Mouse (Mus musculus) heart, postnatal 36 days (tissue): ENCODE data around the gene Syt3. TPM values are rescaled to one million over a fixed set of nuclear protein-coding genes. Genes with fewer than 3 reads are reported as not detected.

Source experiments
- DNase-seq, 2 experiments: peaks; one replicate each; pipeline ENCODE4 v3.0.0; 2021 to 2022
- intact Hi-C: fragments of 180-260 bp; cut with DNase I; formaldehyde crosslinking; loops from one replicate; pipeline ENCODE4 v1.15.1; 2025
- total RNA-seq, 2 experiments: library from RNA; stranded (reverse); gene quantifications; 2 replicates each; pipeline ENCODE4 v1.2.3; 2021

The Syt3 gene
- total RNA-seq, 2 experiments from 2014 or later, result 1.7 to 3.4 TPM

DNA sequence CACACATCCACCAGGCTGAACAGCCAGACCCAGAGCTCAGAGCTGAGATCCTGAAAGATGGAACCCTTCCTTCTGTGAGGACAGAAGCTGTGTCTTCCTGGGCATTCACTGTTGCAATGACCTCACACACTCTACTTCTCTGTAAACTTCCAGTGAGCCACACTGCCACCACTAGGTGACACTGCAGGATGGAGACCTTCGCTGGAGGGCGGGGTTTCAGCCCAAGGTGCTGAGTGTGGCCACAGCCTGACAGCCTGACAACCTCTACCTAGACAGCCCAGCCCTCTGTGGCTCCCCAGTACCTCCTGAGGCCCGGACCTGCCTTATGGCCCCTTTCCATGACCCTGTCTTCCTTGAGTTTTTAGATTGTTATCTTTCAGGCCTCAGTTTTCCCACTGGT, 14.7 kb downstream of the Syt3 start:
- intact Hi-C loops, result loop anchor here (2.0 kb wide), 1 partner anchor 86 kb away; no protein-coding TSS in a partner anchor
- peak; percentile 32 to 46 for DNase-seq

DNA sequence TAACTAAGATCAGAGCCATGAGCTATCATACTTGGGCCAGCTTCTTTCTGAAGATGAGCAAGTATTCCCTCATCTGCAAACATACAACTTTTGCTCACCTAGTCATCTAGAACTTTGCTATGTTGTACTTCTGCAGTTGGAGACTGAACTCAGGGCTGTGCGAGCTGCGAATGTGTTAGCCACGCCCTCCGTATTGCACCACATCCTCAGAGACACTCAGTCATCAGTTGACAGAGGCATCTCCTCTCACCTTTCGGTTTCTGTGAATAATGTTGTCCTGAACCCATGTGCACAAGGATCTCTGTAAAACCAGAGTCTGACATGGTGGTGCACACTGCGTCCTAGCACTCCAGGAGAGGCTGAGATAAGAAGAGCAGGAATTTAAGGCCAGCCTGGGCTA, 17.8 kb downstream of the Syt3 start:
- intact Hi-C loops, result no loop called here
- DNase-seq, result no peak

DNA sequence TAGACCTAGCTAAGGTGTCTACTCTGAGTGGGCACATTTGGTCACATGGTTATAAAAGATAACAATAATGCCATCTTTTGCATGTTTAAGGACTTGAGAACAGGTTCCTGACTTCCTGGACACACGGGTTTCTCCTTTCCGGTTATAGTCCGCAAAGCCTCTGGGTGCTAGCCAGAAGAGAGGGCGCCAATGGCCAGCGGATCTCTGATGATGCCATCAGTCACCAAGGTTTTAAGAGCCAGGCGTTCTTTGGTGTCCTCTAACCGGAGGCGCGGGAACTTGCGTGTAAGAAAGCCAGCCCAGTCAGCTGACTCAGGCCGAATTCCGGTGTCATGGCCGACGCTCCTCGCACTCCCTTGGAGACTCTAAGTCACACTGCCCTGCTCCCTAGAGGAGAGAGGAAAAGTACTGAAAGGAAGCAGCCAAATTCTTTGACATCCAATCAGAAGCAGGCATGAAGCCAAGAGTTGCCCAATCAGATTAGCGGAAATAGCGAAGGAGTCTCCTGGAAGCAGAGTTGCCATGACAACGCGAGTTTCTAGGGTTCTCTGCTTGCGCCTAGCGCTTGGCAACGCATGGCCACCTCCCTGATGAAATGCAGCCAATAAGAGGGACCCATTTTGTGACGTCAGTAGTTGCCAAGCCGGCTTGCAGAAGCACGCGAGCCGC, 21.6 kb downstream of the Syt3 start:
- intact Hi-C loops, result no loop called here
- DNase-seq, result peak; percentile 72 to 75

DNA sequence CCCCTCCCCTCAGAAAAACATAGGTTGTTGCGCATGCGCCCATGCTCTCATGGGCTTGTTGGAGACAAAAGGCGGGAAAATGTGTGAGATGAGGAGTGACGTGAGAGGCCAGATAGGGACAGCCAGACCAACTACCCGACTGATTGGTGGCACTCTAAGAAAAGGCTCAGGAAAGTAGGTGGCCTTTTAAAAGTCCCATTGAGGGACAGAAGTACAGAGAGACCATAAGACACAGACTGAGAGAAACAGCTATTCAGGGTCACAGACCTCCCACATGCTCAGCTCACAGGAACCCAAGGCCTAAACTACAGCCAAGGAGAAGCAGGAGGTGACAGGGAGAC, 22.1 kb downstream of the Syt3 start:
- DNase-seq, result no peak
- intact Hi-C loops, result no loop called here

DNA sequence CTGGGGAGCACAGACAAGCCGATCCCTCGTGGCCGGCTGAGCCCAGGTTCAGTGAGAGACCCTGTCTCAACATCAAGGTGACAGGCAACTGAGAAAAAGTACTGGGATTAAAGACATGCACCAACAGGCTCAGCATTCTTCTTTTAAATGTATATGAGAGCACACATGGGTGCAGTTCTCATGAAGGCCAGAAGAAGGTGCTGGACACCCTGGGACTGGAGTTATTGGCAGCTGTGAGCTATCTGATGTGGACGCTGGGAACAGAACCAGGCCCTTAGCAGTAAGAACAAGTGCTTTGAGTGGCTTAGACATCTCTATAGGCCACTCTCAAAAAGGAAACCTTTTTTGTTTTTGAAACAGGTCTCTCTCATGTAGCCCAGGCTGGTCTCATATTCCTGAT, 27.2 kb downstream of the Syt3 start:
- intact Hi-C loops, result no loop called here

DNA sequence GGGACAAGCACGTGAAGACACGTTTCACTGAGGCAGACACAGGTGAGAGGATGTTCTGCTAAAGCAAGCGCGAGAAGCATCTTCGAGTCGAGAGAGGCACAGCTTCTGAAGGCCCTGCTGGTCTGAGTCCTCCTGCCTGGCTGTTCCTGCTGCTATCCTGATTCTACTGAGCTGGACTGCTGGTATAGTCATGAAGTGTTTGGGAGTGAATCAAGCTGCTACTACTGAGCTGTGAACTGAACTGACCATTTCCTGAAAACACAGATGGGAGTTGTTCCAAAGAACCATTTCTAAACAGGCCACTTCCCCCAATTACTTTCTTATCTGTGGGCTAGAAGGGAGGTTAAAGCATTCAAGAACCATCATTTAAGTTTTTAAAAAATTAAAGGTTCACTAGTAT, 29.4 kb downstream of the Syt3 start:
- DNase-seq, result no peak
- intact Hi-C loops, result no loop called here

More for the DNA sequence above, 27.2 kb downstream of the Syt3 start:
- no peak for DNase-seq

DNA sequence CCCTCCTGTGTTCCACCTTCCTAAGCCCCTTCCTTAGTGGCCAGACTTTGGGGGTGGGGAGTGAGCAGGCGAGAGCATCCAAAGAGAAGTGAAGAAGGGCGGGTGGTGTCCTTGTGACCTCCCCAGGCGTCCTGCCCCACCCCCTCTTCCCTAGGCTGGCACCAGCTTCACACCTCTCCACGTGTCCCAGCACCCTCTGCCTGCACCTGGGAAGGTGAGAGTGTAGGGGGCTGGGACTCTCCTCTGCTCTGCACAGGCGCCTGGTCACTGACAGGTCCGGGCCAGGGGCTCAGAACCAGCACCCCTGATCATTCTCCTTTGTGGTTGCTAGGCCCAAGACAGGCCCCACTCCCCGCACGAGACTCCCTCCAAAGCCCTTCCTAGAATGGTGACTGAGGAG, 43.8 kb downstream of the Syt3 start:
- DNase-seq, result no peak
- intact Hi-C loops, result no loop called here

DNA sequence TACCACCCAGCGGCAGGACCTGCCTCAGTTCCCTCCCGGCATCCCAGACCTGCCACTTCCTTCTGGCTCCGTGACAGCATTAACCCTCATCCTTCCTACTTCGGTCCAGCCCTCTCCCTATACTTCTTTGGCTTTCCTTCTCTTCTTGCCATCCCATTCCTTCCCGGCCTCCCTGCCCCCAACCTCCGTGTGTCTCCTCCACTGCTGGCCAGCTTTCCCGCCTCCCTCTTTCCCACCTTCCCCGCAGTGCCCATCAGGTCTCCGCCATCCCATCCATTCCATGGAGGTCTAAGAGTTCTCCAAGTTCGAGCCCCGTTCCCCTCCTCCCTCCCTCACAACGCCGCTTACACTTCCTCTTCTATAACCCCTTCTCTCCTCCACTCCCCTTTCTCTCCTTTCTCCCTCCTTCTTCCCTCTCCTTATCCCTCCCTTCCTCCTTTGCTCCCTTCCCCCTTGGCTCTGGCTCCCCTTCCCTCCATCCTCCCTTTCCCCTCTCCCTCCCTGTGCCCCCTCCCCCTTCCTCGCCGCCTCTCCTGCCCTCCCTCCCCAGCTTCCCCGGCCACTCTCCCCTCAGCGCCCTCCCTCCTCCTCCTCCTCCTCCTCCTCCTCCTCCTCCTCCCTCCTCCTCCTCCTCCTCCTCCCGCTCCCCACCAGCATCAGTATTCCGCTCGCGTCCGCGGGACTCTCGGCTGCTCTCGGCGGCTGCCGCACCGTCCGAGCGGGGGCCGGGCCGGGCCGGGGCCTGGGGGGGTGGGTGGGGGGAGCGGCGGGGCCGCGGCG, 44.5 kb downstream of the Syt3 start:
- DNase-seq, result no peak
- intact Hi-C loops, result no loop called here

DNA sequence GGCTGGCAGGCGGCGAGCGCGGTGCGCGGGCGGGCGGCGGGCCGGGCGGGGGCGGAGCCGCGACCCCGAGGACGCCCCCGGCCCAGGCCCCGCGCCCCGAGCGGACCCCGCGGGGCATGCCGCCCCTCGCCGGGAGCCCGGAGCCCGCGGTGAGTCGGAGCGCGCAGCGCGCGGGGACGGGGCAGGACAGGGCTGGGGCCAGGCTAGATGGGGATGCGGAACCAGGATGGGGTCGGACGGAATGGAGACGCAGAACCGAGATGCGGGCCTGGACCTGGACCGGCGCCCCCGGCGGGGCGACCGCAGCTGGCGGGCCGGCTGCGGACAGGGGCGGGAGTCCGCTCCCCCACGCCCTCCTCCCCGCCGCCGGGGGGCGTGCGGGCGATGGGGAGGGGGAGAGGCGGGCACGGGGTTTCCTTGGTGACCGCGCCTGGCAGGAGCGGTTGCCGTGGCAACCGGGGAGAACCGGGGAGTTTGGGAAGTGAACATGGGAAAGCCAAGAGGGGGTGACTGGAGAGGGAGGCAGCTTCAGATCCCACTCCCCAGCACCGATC, 45.1 kb downstream of the Syt3 start, which contains the start of gene Lrrc4b:
TSS of gene Lrrc4b (plus strand) at position 51 of the 554 bp plus-strand sequence.
- DNase-seq, result no peak
- intact Hi-C loops, result no loop called here

DNA sequence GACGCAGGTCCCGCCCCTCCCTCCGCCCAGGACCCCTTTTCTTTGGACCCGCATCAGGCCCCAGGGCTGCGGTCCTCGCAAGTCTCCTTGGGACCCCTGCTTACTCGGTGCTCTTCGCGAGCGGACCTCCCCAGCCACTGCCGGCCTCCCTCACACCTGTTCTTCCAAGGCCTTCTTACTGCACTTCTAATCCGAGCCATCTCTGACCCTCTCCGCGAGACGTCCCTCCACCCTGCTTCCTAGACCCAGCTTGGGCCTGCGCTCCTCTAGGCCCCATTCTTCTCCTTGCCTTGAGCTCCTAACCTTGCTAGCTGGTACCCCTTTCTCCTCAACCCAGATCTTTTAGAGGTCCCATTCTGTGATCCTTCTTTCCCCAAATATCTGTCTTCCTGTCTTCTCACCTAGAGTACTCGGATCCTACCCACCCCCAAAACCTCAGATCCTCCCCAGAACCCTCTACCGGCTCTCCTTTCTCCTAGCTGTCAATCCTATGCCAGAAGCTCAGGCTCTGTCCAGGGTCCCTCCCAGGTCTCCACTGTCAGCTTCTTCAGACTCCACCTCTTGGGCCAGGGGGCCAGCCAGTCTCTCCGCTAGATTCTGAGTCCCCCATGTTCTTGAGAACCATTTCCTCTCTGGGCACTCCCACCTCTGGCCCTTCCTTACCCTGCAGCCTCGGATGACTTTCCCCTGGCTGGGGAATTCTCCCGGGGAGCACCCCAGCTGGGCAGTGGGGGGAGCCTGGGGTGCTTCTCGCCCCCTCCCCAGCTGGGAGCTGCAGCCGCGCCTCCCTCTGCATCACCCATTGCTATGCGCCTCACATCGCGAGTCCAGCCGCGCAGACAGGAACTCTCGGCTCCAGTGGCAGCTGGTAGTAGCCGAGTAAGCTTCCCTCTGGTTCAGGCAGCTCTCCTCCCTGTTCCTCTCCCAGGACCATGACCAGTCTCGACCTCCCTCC, 45.9 kb downstream of the Syt3 start:
- intact Hi-C loops, result no loop called here

DNA sequence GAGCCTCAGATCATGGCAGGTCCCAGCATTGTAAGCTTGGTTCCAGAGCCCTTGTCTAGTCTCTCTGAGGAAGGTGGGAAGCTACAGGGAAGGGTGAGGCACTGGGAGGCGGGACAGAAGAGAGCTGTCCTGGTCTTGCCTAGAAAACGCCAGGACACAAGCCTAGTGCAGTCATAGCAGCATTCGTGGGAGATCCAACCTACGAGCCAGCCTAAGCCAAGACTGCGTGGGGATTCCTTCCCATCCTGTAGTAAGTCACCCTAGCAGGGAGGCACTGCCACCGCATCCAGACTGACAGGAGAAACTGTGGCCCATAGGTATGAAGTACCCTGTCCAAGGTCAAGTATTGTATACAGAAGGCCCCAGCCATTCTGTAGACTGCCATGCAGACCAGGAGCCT, 48.6 kb downstream of the Syt3 start:
- intact Hi-C loops, result no loop called here
- DNase-seq, result no peak

More for the DNA sequence above, 45.9 kb downstream of the Syt3 start:
- no peak for DNase-seq

DNA sequence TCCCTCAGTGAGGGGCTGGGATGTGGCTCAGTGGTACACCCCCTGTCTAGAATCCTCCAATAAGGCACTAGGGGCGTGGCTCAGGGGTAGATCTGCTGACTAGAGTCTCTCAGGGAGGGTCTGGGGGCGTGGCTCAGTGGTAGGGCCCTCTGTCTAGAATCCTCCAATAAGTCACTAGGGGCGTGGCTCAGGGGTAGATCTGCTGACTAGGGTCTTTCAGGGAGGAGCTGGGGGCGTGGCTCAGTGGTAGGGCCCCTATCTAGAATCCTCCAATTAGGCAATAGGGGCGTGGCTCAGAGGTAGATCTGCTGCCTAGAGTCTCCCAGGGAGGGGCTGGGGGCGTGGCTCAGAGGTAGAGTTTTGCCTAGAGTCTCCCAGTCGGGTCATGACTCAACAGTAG, 49.5 kb downstream of the Syt3 start:
- no peak for DNase-seq
- intact Hi-C loops, result no loop called here

DNA sequence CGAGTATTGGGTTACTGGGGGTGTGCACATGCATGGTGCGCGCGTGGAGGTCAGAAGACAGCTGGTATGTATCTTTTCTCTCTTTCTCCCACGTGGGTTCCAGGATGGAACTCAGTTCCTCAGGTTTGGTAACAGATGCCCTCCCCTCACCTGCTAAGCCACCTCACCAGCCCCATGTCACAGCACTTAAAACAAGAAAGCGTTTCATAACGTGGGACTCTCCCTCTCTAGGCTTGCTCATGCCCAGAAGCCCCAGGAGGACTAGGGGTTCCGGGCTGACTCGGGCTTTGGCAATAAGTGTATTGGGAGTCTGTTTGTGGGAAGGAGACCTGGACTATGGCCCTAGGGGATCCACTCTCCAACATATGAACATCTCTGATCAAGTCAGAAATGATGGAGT, 50.2 kb downstream of the Syt3 start:
- intact Hi-C loops, result no loop called here
- no peak for DNase-seq

DNA sequence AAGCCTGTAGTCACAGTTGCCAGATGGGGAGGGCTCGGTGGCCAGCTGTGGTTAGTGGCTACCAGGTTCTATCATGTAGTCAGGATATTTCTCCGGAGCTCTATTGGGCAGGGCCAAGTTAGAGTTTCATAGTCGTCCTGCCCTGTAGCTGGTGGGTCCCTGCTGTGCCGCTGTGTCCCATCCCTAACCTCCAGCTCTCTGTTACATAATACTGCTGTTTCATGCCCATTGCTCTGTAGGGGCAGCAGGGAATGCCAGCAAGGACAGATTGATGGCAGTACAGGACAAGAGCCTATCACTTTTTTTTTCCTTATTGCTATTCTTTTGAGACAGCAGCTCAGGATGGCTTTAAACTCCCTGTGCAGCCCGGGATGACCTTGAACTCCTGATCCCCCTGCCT, 51.9 kb downstream of the Syt3 start:
- DNase-seq, result no peak
- intact Hi-C loops, result no loop called here

DNA sequence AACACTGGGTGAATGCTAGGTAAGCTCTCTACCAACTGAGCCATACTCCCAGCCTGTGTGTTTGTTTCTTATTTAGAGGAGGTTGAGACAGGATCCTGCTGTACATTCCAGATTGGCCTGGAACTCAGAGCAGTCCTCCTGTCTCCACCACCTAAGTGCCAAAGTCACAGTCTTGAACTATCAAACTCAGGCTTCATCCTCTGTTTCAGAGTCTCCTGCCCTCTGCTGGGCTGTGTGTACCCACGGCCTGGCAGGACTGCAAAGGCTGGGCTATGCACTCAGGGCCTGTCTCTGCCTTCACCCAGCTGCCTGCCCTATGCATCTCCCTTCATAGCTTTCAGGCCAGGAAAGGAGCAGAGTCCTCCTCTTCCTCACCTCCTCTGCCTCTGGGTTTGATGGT, 52.4 kb downstream of the Syt3 start:
- DNase-seq, result no peak
- intact Hi-C loops, result no loop called here

DNA sequence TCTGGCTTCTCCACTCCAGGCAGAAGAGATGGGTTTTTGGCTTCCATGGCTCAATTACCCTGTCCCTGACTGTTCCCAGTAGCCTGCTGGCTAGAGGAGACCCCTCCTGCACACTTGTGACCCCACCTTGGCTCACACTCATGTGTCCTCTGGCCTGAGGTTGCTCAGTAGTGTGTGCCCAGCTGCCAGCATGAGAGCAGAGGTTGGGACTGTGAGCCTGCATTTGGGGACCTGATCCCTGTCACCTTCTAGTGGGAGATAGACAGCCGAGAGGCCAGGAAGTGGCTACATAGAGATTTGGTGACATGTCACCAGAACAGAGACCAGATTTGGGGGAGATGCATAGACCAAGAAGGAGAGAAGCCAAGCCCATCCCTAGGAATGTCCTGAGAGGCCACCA, 53.3 kb downstream of the Syt3 start:
- DNase-seq, result no peak
- intact Hi-C loops, result no loop called here

DNA sequence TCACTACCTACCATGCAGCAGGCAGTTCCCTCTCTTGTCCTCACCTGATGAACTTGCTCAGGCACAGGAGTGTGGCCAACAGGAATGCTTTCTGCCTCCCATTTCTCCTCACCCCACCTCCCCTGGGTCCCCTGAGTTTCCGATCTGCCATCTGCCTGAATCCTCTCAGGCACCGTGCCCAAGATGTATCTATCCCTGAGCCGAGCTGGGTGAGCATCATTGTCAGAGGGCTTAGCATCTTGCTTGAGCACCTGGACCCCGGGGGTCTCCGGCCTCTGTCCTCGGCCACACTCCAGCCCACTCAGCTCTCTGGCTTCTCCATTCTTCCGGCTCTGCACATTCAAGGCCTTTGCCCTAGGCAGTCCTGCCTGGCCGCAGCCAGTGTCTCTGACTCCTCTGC, 54.0 kb downstream of the Syt3 start:
- DNase-seq, result no peak
- intact Hi-C loops, result no loop called here

DNA sequence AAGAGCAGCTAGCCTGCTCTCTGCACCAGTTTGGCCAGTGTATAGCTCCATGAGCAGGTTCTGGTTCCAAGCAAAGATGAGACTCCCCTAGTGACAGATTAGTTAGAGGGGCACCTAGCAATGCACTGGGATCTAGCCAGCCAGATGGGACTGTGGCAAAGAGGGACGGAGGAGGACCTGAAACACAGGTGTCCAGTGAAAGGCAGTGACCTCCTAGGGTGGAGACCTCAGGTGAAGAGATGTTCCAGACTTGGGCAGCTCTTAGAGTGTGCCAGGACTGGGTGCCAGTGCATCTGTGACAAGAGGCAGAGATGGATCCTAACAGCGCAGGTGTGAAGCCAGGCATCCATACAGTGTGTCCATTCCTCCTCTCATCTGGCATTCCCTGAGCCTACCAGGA, 55.8 kb downstream of the Syt3 start:
- DNase-seq, result no peak
- intact Hi-C loops, result no loop called here

DNA sequence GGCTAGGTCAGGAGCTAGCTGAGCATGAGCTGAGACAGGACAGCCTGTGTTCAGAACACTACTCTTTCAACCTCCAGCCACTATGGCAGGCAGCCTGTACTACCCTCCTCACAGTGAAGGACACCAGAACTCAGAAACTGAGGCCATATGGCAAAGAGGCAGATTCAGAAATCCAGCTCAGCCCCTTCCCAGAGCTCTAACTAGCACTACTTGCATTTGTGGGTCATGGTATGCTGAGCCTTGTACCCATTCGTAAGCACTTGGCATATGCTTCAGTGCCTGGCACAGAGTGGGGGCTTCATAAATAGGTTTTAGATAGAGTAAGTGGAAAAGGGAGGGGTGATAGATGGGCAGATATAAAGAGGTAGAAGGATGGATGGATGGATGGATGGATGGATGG, 56.6 kb downstream of the Syt3 start:
- no peak for DNase-seq
- intact Hi-C loops, result no loop called here

DNA sequence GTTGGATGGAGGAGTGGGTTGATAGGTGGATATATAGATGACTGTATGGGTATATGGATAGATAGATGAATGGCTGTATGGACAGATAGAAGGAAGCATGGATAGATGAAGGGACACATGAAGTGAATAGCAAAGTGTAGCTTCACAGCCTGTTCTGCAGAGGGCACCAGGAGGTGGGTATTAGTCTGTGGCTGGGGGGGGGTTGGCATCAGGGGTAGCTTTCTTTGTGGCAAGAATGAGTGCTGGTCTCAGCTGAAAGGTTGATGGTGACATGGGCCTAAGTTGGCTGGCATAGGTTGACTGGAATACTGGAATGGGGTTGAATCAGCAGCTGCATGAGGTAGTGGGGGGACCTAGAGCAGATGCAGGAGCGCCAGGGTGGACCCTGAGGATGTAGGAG, 57.3 kb downstream of the Syt3 start:
- DNase-seq, result no peak
- intact Hi-C loops, result no loop called here

DNA sequence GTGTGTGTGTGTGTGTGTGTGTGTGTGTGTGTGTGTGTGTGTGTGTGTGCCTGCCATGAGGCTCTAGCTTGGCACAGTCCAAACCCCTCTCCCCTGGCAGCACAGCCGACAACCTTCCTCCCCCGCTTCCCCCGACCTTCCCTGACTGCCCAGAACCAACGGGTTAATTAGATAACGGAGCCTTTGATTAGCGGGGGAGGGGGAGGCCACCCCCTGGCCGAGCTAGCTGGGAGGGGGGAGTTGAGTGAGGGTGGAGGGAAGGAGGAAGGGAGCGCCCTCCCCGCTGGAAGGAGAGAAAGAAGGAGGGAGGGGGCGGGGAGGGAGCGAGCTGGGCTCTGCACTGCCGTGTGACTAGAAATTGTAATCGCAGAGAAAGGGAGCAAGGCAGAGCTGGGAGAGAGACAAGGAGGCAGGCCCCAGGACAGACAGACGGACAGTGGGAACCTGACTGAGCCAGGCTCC, 57.8 kb downstream of the Syt3 start:
- no peak for DNase-seq
- intact Hi-C loops, result no loop called here
